Mouse (Mus musculus) neutrophil, adult 5-6 weeks (primary cell): ENCODE measurements around the gene Fjx1. TPM values are rescaled to one million over a fixed set of nuclear protein-coding genes. Genes with fewer than 3 reads are reported as not detected.
A peak's percentile ranks its signal among the peaks of the same experiment; 100 is the strongest.

Experiments used
- ATAC-seq: fragments of 151-379, 151-347 bp; 2 replicates; pipeline ENCODE4 v1.8.0; 2017; ENCODE audit warnings: mild to moderate bottlenecking, moderate TSS enrichment; ENCODE audit not compliant: insufficient number of reproducible peaks, poor library complexity, low FRiP score, severe bottlenecking; ENCODE audit errors: extremely low read depth
- total RNA-seq: library from RNA; stranded (forward); fragments of 200-1000 nt; gene quantifications from 2 replicates; pipeline ENCODE4 v1.2.3, GENCODE M21; 2017

The Fjx1 gene
- total RNA-seq, 1 experiment from 2014 or later = not detected

DNA sequence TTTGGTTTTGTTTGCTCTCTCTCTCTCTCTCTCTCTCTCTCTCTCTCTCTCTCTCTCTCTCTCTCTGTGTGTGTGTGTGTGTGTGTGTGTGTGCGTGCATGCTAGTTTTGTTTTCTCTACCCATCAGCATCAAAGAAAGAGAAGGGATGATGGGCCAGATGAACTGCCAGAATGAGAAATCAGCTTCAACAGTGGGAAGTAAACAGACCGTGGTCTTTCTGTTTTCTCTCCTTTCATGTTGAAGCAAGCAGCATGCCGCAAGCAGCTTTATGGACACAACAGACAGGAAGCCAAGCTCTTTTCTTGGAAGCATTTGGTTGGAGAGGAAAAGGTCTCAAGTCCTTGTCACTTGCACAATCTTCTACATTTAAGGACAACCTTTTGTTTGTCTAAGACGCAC, 21.2 kb downstream of the Fjx1 start:
- ATAC-seq = no peak

DNA sequence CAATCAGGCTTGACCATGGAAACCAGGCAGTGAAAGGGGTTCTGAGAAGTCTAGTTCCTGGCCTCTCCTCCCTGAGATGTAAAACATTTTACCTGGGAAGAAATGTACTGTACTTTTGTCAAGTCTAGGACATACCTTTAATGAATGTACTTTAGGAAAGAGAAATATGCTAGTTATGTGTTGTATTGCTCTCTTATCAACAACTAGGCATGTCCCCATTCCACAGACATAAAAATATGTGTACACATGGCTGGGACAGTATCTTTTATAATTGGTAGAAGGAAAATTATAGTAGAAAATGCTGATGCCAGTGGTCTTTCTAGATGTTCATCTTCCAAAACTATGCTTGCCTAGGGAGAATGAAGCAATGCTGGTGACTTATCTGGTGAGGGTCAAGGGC, 24.3 kb downstream of the Fjx1 start:
- ATAC-seq = no peak

DNA sequence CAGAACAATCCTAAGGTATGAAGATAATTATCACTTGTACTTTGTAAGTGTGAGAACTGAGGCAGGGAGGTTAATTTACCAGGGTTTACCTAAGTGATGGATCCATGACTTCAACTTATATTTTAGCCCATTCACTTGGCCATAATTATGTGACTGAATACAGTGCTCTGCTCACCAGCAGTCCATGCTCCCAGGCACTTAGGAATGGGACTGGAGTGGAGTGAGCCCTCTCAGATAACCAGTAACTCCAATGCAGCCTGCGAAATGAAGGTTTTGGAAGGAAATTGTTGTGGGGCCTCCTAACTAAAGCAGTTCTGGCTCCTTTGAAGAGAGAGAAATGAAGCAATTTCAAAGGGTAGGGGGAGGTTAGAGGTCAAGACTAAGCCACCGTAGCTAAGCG, 25.9 kb downstream of the Fjx1 start:
- no peak for ATAC-seq

DNA sequence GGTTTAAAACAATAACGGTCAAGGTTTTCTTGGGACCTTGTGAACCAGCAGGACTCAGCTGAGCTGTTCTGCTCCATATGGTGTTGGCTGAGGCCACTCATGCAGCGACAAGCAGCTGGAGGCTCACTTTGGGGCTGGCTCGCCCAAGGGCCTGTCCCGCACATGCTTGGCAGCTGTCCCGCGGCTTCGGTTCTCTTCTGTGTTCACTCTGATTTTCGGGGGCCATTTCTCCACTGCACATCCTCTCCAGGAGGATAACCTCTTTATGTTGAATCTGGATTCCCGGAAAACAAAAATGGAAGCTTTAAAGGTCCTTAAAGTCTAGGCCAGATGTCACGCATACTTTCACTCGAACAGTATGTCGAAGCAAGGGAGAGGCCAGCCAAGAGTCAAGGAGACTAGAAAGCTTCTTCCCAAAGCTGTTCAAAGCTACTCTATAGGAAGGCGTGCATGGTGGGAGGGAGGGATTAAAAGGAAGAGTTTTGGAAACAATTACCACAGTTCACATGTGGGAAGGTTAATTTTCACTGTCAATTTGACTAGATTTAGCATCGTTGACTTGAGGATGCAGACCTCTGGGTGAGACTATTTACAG, 36.1 kb downstream of the Fjx1 start:
- no peak for ATAC-seq

DNA sequence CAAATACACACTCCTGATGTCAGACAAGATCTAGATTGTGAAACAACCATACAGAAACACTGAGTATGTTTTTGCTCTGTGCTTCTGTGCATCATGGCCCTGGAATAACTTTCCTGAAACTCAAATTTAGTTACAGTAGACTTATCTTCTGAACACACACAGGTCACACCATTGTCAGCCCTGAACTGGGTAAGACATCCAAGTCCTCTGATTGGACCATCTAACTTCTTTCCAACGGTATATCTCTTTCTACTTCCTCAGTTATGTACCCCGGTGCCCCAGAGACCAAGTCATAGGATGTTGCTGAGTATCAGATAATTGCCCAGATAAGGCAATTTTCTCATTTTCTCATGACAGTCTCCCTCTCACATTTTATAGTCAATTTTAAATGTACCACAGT, 39.6 kb downstream of the Fjx1 start:
- ATAC-seq = no peak

DNA sequence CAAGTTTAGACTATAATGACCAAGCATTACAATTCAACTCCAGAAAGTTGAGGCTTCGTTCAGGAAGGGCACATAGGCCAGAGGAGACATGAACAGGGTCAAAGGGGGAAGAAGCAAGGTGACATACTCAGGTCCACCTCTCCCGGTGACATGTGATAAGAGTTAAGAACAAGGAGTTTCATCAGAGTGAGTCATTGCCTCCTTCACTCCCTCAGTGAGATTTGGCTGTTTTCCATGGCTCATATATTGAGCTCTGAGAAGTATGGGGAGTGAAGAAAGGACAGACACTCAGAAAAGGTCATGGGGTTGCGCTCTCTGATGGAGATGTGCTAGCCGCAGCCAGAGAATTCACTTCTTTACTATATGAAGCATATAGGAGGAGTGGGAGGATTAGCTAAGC, 41.7 kb downstream of the Fjx1 start:
- no peak for ATAC-seq

DNA sequence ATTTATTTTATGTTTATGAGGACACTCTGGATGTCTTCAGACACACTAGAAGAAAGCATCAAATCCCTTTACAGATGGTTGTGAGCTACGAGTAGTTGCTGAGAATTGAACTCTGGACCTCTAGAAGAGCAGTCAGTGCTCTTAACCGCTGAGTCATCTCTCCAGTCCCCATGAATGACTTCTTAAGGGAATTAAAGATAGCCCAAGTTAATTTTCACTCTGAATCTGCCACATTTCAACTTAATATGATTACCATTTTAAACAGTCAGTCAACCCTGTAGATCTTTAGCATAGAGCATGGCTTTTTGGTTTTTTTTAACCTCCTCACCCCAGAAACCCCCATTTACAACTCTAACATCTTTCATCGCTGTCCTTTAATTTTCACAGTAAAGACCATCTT, 42.6 kb downstream of the Fjx1 start:
- ATAC-seq = no peak

DNA sequence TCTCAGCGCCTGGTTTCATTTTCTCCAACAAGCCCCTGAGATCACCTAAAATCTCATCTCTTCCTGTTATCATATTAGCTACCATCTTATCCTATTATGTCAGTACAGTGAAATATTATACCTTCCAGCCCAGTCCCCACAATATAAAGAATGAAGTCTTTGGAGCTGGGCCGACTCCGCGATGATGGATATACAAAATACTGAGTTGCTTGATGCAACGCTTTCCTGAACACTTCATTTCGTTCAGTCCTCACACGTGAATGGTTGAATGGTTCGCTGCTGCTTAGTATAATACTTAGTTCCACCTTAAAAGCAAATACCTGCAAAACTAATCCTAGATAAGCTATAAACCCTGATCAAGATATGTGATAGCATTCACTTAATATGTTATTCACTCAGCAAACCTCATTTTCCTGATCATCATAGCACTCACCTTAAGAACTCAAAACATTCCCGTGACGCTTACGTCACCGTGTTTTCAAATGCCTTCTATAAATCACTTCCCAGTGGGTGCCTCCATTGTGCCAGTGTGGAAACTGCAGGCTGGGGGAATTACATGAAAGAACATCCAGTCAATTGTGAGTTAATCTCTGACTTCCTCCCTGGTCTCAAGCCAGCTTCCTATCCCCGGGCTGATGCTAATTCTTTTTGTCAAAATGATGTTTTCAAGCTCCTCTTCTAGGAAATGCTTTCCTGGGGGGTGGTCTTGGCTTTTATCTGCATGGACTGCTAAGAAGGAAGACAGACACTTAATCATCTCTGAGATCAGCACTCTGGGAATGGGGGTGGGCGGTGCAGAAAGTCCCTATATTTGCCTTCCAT, 44.7 kb downstream of the Fjx1 start, which contains the start of gene Trim44:
Gene Trim44, minus strand, starts transcription at position 466 of the 822 bp plus-strand sequence.
- no peak for ATAC-seq

DNA sequence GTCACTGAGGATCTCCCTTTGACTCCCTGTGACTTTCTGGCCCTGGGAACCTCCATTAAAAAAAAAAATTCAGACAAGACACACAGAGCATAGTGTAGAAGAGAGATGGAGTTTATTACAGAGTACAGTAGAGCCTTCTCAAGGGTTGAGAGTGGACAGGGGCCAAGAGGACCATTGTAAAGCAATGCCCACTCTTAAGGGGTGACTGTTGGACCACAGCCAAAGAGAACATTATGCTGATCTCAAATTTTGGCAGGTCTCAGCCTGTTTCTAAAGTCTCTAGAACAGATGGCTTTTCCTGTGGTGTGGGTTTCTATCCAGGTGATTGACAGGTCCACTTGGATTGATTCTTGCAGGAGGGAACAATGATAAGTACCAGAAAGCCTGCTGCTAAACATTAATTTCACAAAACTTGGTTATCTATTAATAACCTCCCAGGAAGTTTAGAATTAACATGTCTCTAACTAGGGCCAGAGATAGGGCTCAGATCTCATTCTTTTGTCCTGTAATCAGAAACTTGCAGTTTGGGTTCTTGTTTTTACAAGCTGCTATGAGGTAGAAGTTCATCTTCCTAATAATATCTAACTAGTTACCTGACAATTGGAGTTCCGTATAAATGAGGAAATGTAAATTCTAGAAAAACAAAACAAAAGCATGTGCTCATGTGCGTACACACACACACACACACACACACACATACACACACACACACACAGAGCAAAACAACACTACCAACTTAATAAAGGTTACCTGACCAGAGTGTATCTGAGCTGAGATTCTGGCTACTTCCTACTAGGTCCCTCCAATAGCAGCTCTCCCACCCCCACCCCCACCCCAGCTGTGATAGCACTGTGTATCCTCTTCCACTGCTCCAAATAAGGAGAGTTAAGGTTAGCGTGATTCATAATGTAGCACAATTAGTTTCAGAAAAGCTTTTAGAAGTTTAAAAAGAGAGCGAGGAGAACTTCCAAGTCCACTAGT, 45.7 kb downstream of the Fjx1 start:
- ATAC-seq = no peak

DNA sequence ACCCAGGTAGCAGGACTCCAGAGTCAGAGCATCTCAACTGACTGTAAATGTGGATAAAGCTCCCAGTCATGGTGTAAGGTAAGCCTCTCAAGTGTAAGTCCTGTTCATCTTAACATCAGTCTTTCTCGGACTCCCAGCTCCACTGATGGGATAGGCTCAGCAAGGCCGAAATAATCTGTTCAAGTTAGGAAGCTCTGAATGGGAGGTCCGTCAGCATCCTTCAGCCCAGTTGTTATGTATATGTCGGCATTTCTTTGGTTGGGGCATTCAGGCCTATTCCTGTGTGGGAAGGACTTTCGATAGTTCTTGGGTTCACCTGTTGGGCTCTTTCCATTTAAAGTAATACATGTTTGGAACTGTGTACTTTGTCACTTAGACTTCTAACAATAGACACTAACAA, 48.3 kb downstream of the Fjx1 start:
- no peak for ATAC-seq

DNA sequence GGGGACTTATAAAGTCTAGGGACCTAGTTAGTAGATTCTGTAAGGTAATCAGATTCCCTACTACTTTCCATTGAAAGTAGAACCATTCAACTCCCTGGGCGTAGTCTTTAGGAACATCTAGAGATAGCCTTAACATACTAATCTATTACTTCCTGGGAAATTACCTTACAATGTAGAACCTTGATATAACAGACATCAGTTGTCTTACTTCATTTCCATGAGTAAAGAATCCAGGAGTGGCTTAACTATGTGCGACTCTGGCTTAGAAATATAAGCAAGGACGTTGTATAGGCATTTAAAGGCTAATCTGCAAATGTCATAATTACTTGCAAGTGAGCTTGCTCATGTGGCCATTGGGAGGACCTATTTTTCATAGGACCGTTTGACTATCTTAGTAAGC, 49.0 kb downstream of the Fjx1 start:
- no peak for ATAC-seq

DNA sequence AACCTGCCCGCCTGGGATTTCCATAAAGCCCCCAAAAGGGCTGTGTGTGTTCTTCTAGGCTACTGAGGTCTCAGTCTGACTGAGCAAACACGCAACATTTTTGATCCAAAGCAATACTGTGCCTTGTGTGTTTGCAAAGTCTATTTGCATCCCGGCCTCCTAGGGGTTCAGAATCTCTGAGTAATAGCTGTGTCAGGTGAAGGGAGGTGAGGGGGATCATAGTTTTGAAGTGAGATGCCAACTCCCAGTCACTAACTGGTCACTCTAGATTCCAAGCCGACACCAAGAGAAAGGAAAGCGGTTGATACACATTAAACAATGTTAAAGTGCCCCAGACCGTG, 51.0 kb downstream of the Fjx1 start:
- ATAC-seq = no peak

DNA sequence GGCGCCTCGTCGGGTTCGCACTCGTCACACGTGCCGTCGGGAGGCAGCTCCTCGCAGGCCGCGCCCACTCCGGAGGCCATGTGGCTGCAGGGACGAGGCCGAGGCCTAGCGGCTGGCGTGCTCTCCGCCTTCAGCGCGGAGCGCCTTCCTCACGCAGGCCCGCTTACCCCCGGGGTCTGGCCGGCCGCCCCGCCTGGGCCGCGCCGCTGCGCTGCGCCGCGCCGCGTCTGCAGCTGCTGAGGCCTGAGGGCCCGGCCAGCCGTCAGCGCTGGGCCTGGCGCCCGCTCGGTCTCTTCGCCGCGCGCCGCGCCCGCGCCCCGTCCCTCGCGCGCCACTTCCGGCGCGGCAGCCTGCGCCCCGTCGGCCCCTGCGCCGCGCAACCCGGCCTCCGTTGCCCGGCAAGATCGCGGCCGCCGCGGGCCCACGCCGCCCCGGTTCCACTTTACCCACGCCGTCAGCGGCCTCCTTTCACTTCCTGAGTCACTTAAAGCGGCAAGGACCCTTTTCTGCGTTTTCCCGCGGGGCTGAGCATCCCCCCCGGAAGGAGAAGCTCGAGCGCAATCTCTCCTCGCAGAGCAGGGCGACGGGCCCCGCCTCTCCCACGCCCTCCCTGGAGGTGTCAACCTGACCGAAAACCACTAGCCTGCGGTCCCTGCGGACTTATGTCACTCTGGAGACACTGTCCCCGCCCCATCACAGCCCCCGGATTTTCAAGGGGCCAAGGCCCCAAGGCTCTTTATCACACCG, 51.5 kb downstream of the Fjx1 start:
- ATAC-seq = peak; percentile 85

DNA sequence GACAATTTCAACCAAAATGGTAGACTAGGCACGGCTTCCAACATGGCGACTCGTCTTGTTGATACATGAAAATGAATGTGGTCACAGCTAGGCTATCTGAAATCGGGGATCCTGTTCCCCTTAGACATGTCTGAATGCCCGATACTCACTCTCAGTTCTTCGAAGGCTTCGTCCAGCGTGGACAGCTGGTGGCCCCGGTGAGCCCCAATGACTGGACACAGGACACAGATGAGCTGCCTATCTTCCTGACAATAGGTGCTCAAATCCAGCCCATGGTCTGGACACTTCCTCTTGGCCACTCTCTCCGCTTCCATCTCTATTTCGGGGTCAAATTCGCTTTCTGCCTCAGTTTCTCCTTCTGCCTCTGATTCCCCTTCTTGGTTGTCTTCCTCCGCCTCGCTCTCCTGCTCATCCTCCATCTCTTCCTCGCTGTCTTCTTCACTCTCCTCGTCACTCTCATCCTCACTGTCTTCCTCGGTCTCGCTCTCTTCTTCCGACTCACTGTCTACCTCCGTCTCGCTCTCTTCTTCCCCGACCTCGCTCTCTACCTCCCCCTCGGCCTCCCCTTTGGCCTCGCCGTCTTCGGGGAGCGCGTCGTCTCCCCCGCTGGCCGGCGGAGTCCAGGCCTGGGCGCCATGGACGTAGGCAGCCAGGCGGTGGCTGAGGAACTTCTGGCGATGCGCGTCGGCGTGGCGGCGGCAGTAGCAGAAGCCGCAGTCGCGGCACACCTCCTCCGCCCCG, 52.3 kb downstream of the Fjx1 start:
- ATAC-seq = no peak

Other genes with a start within 250 kb of the Fjx1 start
- gene Trim44, start 44.7 kb downstream of the Fjx1 start, total RNA-seq = 41.7 and 42.7 TPM in 2 replicates
- gene Pamr1, start 97.5 kb upstream of the Fjx1 start, total RNA-seq = 0.58 TPM in 1 of 2 replicates, not detected in the other
- gene Slc1a2, start 206.2 kb upstream of the Fjx1 start, total RNA-seq = 0.12 TPM in 1 of 2 replicates, not detected in the other